Mouse (Mus musculus) stomach, postnatal 0 days (tissue): ENCODE data around the gene Trim17. TPM values are rescaled to one million over a fixed set of nuclear protein-coding genes. Genes with fewer than 3 reads are reported as not detected.

ENCODE experiments used
- ATAC-seq: fragments of 200-750 bp; cut with Nextera tagmentation; 2 replicates; pipeline ENCODE4 v1.8.0; 2017; ENCODE audit not compliant: low FRiP score, low TSS enrichment
- DNase-seq: peaks from one replicate; pipeline ENCODE4 v3.0.0-alpha.2; 2016; ENCODE audit warnings: low spot score
- H3K27ac ChIP-seq: fragments of 300-500 bp; sonication (generic); replicated peaks from 2 replicates; pipeline ENCODE4 v1.5.1; 2014; ENCODE audit warnings: mild to moderate bottlenecking, control low read depth
- H3K27me3 ChIP-seq: fragments of 300-500 bp; sonication (generic); 2 replicates; pipeline ENCODE4 v1.6.1; 2014; ENCODE audit warnings: low read length; ENCODE audit not compliant: control insufficient read depth, insufficient read depth
- H3K36me3 ChIP-seq: fragments of 300-500 bp; sonication (generic); 2 replicates; pipeline ENCODE4 v1.6.1; 2014; ENCODE audit warnings: low read length, mixed read lengths; ENCODE audit not compliant: control insufficient read depth, insufficient read depth
- H3K4me1 ChIP-seq: fragments of 300-500 bp; sonication (generic); replicated peaks from 2 replicates; pipeline ENCODE4 v1.6.1; 2014; ENCODE audit warnings: antibody characterized with exemption; ENCODE audit not compliant: control insufficient read depth, insufficient read depth
- H3K4me2 ChIP-seq: fragments of 300-500 bp; sonication (generic); replicated peaks from 2 replicates; pipeline ENCODE4 v1.6.1; 2014; ENCODE audit warnings: low read depth, mild to moderate bottlenecking, control low read depth, moderate library complexity
- H3K4me3 ChIP-seq: fragments of 300-500 bp; sonication (generic); 2 replicates; pipeline ENCODE4 v1.5.1; 2014; ENCODE audit warnings: low read depth, low read length, control low read depth
- H3K9ac ChIP-seq: fragments of 300-500 bp; sonication (generic); 2 replicates; pipeline ENCODE4 v1.6.1; 2014; ENCODE audit warnings: mild to moderate bottlenecking, low read length, control low read depth, mixed read lengths
- H3K9me3 ChIP-seq: fragments of 300-500 bp; sonication (generic); 2 replicates; pipeline ENCODE4 v1.6.1; 2016; ENCODE audit warnings: low read length; ENCODE audit not compliant: control insufficient read depth
- CTCF ChIP-seq: IDR thresholded peaks from 2 replicates; pipeline ENCODE4 v1.5.1; 2016; ENCODE audit warnings: antibody characterized with exemption, low read depth, mild to moderate bottlenecking, moderate library complexity
- EP300 ChIP-seq: optimal IDR thresholded peaks from 2 replicates; pipeline ENCODE3; 2016; ENCODE audit warnings: antibody characterized with exemption
- WGBS: fragments of 180-500 bp; shearing (Covaris S2); extraction: QIAGEN DNeasy Blood & Tissue Kit; methylation state at CpG from one replicate; pipeline ENCODE4 v1.1.7; 2014; 5-methylcytosine and 5-hydroxymethylcytosine counted together
- polyA plus RNA-seq: library from polyadenylated mRNA; unstranded; fragments of >200 nt; fragmentation: Nextera tagmentation; extraction: Ambion mirVana; gene quantifications from 2 replicates; pipeline ENCODE4 v1.2.1, GENCODE M21; 2015

Gene Trim17
- polyA plus RNA-seq, 1 experiment from 2014 or later = 0.08 TPM

GRCm38 (mm10) chr11:58955143-58955867 is 820 bp downstream of the Trim17 start:
- DNase-seq (peak; percentile 15), ATAC-seq (peak; percentile 67; the same call in 1 of the 2 replicates)
- TF ChIP-seq EP300 (no peak), CTCF (no peak)
- H3K27ac ChIP-seq = peak overlapping the region; percentile 97
- H3K9ac ChIP-seq = peak overlapping the region; percentile 84
- H3K4me2 ChIP-seq = peak overlapping the region; percentile 79
- H3K36me3 ChIP-seq = no peaks in the 10 kb centered on the region
- H3K27me3 ChIP-seq = no peaks in the 10 kb centered on the region
- H3K4me1 ChIP-seq = no peaks in the 10 kb centered on the region; the same call in 1 of the 2 replicates
- under 1% methylated on average over 20 of the region's 20 CpGs for WGBS
- H3K9me3 ChIP-seq = no peaks in the 10 kb centered on the region
- H3K4me3 ChIP-seq = peak overlapping the region; percentile 55

- Histone ChIP-seq H3K36me3 (no peaks in the 10 kb centered on the region), H3K4me3 (peak overlapping the region; percentile 55), H3K9me3 (no peaks in the 10 kb centered on the region), H3K9ac (peak overlapping the region; percentile 84; the same call in 1 of the 2 replicates), H3K4me1 (no peaks in the 10 kb centered on the region; the same call in 1 of the 2 replicates), H3K27ac (no peak overlapping the region), H3K27me3 (no peaks in the 10 kb centered on the region), H3K4me2 (peak overlapping the region; percentile 79)
- no peak for ATAC-seq
- no peak for TF ChIP-seq CTCF
- TF ChIP-seq EP300 = no peak
- DNase-seq = no peak
- WGBS = 9% methylated on average over 8 of the region's 8 CpGs
These were observed 1.4 kb downstream of the Trim17 start for GRCm38 (mm10) chr11:58955868-58956257.

GRCm38 (mm10) chr11:58957226-58957914 is 2.9 kb downstream of the Trim17 start:
- TF ChIP-seq EP300 (no peak), CTCF (no peak)
- Histone ChIP-seq H3K4me3 (no peak overlapping the region; the same call in 1 of the 2 replicates), H3K27ac (no peak overlapping the region), H3K9me3 (no peaks in the 10 kb centered on the region), H3K36me3 (no peaks in the 10 kb centered on the region), H3K4me2 (peak overlapping the region; percentile 79), H3K4me1 (no peaks in the 10 kb centered on the region; the same call in 1 of the 2 replicates), H3K9ac (no peak overlapping the region), H3K27me3 (no peaks in the 10 kb centered on the region)
- DNase-seq (no peak), ATAC-seq (no peak)
- 77% methylated on average over 5 of the region's 5 CpGs for WGBS

- 91% methylated on average over 6 of the region's 6 CpGs for WGBS
- Histone ChIP-seq H3K9ac (no peak overlapping the region), H3K36me3 (no peaks in the 10 kb centered on the region), H3K4me1 (no peaks in the 10 kb centered on the region; the same call in 1 of the 2 replicates), H3K9me3 (no peaks in the 10 kb centered on the region), H3K4me3 (no peak overlapping the region), H3K4me2 (no peak overlapping the region), H3K27me3 (no peaks in the 10 kb centered on the region), H3K27ac (no peak overlapping the region)
- ATAC-seq = no peak
- DNase-seq = no peak
- TF ChIP-seq CTCF = no peak
- TF ChIP-seq EP300 = no peak
These were observed 4.1 kb downstream of the Trim17 start for GRCm38 (mm10) chr11:58958536-58958935.

DNA sequence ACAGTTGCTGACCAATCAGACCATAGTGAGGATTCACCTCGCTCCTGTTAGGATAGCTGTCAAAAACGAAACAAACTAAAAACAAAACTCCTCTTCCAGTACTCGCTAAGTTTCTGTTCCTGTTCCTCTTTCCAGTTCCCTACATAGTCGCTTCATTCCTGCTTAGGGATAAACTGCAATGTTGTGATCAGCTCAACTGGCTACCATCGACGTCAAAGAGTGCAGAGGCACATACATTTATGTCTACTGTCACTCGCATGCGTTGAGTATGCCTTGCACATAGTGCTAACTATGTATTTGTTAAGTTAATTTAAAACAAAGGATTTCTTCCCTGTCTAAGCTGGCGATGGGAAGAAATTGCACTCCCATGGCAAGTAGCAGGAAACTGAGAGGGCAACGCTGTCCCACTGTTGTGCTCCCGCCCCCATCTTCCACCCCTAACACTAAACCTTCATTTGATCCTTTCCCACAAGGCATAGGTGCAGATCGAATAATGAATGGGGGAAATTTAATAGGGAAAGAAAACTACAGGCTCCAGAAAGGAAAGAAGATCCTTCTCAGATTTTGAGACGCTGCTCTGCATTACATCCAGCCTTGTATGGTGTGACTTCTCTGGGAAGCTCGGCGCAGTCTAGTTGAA is 4.8 kb downstream of the Trim17 start:
- DNase-seq = no peak
- TF ChIP-seq EP300 (no peak), CTCF (no peak)
- Histone ChIP-seq H3K36me3 (no peaks in the 10 kb centered on the region), H3K27ac (no peak overlapping the region), H3K27me3 (no peaks in the 10 kb centered on the region), H3K9ac (peak overlapping the region; percentile 48), H3K9me3 (no peaks in the 10 kb centered on the region), H3K4me3 (peak overlapping the region; percentile 52), H3K4me1 (no peaks in the 10 kb centered on the region; the same call in 1 of the 2 replicates), H3K4me2 (peak overlapping the region; percentile 80)
- ATAC-seq = no peak
- 30% methylated on average over 15 of the region's 15 CpGs for whole genome bisulfite sequencing
